Mouse (Mus musculus) right cerebral cortex, adult 2 months (tissue): Measurements from ENCODE around the gene Gm4871.
A peak's percentile ranks its signal among the peaks of the same experiment; 100 is the strongest.
"Not testable (repeated sequence)": the region's sequence is repeated elsewhere in the genome, so short reads cannot be mapped to it uniquely, and the experiment has no call there.

Experiments
- DNase-seq, 2 experiments: peaks; one replicate each; pipeline ENCODE4 v3.0.0; 2021 to 2022; ENCODE audit warnings: low spot score in 2 of 2

Gene Gm4871

GRCm38 (mm10) chr5:145032391-145032790 lies at the start of gene Gm4871:
TSS of gene Gm4871 (minus strand) at chr5:145032754.
- DNase-seq, result not testable (repeated sequence)

DNA sequence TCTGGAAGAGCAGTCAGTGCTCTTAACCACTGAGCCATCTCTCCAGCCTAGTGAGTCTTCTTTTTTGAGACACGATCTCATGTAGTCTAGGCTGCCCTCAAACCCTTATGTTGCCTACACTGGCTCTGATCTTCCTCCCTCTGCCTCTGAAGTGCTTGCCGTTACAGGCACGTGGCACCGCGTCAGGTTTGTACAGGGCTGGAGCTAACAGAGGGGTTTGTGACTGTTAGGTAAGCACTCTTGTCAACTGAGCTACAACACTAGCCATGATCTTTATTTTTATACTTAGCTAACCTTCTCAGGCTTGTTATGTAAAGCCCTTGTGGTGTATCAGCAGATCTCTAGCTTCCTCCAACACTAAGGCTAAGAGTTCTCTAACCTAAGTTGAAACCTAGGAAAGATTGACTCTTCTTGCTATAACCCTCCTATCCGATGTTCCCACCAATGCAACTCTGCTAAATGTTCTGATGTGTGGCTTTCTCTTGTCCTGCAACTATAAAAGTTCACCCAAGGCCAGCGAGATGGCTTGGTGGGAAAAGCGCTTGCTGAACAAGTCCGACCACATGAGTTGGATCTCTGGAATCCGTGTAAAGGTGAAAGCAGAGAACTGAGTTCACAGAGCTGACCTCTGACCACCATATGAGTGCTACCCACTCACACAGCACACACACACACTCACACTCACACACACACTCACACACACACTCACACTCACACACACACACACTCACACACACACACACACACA lies 49.5 kb upstream of the Gm4871 start:
- DNase-seq, result no peak

DNA sequence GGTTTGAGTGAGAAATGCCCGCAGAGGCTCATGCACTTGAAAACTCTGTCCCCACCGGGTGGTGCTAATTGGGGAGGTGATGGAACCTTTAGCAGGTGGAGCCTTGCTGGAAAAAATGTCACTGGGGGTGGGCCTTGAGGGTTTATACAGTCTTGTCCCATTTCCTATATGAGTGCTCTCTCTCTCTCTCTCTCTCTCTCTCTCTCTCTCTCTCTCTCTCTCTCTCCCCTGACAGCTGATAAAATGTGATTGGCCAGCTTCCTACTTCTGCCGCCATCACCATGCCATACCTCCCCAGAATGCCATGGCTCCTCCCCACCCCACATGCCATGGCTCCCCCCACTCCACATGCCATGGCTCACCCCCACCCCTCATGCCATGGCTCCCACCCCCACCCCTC lies 42.5 kb upstream of the Gm4871 start:
- DNase-seq, result no peak

DNA sequence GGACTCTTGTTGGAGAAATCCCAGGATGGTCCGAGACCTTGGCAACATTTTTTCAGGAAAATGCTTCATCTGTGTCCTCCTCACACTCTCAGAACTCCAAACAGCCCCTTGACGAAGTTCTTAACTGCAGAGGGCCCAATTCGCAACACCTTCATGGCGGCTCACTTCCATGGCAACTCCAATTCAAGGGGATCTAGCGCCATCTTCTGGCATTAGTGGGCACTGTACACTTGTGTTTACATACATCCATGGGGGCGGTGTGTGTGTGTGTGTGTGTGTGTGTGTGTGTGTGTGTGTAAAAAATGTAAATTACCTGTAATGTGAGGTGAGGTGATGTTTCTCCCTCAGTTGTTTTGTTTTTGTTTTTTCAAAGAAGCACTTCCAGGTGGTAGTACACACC lies 38.8 kb upstream of the Gm4871 start:
- no peak for DNase-seq

DNA sequence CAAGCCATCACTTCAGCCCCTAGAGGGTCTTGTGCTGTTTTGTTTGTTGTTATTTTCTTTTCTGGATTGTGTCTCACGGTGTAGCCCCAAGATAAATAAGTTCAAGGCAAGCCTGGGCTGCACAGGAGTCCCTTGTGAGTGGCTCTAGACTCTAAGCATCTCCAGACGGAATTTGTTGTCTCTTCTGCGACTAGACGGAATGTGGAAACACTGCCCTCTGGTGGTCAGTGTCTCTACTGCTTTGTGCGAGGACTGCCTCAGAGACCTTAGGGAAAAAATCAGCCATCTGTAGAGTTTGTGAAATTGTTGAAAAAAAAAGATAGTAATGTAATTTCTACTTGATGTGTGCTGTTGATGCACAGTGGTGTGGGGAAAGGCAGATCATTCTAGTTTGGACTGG lies 37.2 kb upstream of the Gm4871 start:
- peak; percentile 84 to 90 for DNase-seq

DNA sequence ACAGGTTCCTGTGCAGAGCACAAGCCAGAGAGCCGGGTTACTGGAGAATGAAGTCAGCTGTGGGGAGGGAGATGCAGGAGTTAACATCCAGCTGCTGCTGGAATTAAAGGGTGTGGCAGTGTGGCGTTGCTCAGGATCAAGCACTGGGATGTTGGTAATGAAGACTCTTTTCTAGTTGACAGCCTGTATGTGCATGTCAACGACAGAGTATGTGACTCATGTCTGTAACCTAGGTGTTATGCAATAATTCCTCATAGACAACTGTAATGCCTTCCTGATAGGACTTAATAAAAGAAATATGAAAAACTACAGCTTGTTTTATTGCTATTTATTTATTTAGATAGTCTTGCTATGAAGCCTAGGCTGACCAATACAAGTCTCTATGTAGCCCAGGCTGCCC lies 36.3 kb upstream of the Gm4871 start:
- no peak for DNase-seq

GRCm38 (mm10) chr5:145064765-145065340 lies 32.3 kb upstream of the Gm4871 start:
- no peak for DNase-seq

GRCm38 (mm10) chr5:145059524-145059923 lies 27.0 kb upstream of the Gm4871 start:
- DNase-seq, result no peak

- DNase-seq, result no peak
These were observed 26.2 kb upstream of the Gm4871 start for GRCm38 (mm10) chr5:145058722-145059121.

DNA sequence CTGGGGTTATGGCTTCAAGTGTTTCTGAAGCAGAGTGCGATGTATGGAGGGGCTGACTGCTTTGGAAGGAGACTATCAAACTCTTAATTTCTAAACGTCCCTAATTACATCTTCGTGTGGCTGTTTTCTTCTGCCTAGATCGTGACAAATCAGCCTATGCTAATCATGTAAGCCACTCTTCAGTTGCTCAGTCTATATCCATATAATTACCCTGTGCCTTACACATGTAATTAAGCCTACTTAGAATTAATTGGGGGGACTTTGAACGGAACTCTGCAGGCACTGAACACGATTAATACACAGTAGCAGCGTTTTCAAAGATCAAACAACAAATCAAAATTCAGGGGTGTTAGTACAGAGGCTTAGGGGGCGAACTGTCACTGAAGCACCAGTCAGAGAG lies 25.4 kb upstream of the Gm4871 start:
- no peak for DNase-seq

DNA sequence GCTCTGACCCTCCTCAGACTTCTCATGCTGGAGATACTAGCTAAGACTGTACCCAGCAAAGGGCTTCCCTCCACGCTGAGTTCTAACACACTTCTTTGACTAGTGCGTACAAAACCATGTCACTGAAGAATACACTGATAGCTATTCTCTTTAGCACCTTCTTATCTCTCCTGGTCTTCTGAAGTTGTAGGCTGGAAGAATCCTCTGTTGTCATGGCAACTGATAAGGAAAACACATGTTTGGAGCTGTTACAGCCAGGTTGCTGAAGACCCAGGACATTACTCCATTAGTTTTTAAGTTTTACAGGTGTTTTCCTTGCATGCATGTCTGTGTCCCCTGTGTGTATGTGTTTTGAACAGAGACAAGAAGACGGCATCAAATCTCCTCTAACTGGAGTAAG lies 21.6 kb upstream of the Gm4871 start:
- DNase-seq, result not testable (repeated sequence)

DNA sequence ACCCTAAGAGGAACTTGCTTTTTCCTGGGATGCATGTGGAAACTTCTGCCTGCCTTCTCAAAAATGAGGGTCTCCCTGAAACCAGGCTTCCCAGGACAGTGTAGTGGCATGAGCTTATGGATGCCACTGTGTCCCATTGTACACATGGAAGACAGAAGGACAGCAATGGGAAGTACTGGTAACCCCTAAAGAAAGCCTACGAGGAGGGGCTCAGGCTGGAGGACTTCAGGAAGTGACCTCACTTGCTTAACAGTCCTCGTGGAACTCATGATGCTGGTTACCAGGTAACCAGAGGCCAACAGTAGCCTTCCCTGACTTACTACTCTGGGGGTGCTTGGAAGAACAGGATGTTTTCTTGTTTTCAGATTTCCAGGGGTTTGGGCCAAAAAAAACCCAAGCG lies 10.1 kb upstream of the Gm4871 start, which contains the start of gene 1700018F24Rik:
Gene 1700018F24Rik, plus strand, starts transcription at position 301 of the 400 bp plus-strand sequence.
- DNase-seq, result not testable (repeated sequence)

GRCm38 (mm10) chr5:145041628-145042027 lies 9.1 kb upstream of the Gm4871 start:
- no peak for DNase-seq

DNA sequence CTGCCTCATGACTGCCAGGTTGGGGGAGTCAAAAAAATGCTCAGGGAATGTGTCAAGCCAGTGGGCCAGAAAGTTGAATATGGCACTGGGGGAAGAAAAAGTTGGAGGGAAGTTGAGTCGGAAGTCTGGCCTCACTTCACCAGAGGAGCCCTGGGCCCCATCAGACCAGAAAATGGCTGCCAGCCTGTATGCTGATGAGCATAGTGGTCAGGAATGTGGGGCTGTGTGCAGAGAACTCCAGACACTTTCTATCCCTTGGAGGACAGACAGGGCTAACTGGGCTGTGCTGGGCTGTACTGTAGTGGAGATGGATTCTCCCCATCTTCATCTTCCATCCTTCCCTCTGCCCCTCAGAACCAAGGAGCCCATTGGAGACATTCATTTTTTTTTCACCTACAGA lies 2.1 kb downstream of the Gm4871 start:
- DNase-seq, result not testable (repeated sequence)

GRCm38 (mm10) chr5:145020712-145021111 lies 11.8 kb downstream of the Gm4871 start:
- DNase-seq, result not testable (repeated sequence)

DNA sequence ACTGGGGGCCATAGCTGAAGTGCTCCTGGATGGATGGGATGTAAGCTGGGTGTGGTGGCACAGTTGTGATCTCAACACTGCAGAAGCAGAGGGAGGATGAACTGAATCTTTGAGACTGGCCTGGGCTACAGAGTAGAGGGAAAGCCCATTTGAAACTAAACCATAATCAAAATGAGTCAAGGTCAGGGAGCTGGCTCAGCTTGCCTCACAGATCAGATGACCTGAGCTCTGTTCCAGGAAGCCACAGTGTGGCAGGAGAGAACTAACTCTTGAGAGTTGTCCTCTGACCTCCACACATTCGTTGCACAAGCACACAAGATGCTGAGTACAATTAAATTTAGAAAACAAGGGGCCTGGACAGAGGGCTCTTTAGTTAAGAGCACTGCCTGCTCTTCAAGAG lies 12.3 kb downstream of the Gm4871 start:
- not testable (repeated sequence) for DNase-seq

- DNase-seq, result not testable (repeated sequence)
These were observed 15.8 kb downstream of the Gm4871 start for GRCm38 (mm10) chr5:145016761-145017160.

GRCm38 (mm10) chr5:145014278-145014677 lies 18.3 kb downstream of the Gm4871 start:
- DNase-seq, result no peak

- no peak for DNase-seq
These were observed 23.5 kb downstream of the Gm4871 start for GRCm38 (mm10) chr5:145008878-145009659.

DNA sequence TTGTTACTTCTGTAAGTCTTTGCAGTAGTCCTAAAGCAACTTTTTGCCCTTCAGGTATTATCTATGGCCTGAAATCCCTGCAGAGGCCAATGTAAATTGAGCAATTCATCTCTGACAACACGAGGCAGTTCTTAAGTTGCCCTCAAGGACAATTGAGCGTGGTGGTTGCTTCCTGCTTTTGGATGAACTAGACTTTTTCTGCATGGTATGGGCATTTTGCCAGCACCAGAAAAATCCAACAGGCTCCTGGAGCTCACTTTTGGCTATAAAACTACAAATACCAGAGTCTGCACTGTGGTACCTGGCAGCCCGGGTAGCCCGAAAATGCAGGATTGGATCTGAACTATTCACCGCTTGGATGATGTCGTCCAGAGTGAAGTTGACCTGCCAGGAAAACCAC lies 27.0 kb downstream of the Gm4871 start:
- DNase-seq, result no peak

DNA sequence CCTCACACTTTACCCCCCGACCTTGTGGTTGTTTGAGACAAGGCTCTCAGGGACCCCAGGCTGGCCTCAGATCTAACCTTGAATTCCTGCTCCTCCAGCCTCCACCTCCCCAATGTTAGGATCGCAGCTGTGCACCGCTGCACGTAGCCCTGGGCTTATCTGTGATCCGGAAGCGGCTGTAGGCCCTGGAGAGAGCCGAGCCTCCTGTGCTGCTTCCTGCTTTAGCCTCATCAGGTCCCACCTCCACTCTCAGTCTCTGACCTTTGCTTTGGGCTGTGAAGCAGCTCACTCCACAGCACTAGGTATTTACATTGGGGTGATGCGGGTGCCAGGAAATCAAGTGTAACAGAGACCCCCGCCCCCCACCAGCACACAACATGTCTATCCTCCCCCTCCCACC lies 28.1 kb downstream of the Gm4871 start:
- DNase-seq, result no peak

- no peak for DNase-seq
These were observed 29.2 kb downstream of the Gm4871 start for GRCm38 (mm10) chr5:145003362-145003761.

DNA sequence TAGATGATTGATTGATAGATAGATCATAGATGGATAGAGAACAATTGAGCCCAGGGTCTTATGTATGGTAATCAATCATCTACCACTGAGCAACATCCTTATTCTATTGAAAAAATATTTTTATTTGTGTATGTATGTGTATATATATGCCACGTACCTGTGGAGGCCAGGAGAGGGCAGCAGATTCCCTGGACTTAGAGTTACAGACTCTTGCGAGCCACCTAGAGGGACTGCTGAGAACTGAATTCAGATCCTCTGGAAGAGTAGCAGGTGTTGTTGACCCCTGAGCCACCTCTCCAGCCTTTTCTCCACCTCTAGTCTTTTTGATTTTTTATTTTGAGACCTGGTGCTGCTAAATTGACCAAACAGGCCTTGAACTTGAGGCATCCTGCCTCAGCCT lies 34.1 kb downstream of the Gm4871 start:
- no peak for DNase-seq
